Mouse (Mus musculus) ES-E14 (cell line): Measurements from ENCODE around the gene Rubcnl. TPM values are rescaled to one million over a fixed set of nuclear protein-coding genes. Genes with fewer than 3 reads are reported as not detected.

Source experiments
- DNase-seq: peaks from one replicate; pipeline ENCODE4 v3.0.0-alpha.2; 2013; ENCODE audit warnings: low read depth, low spot score
- H3K27ac ChIP-seq: 2 replicates; pipeline ENCODE4 v1.5.1; 2012; ENCODE audit warnings: low read depth, mild to moderate bottlenecking, low read length, moderate library complexity, mixed read lengths; ENCODE audit not compliant: poor library complexity, insufficient read depth, severe bottlenecking
- H3K36me3 ChIP-seq: 2 replicates; pipeline ENCODE4 v1.6.1; 2012; ENCODE audit warnings: mild to moderate bottlenecking, low read length, moderate library complexity, mixed read lengths; ENCODE audit not compliant: control insufficient read depth, poor library complexity, insufficient read depth, severe bottlenecking
- H3K4me1 ChIP-seq, 2 experiments: fragments of 150-350 bp in 1 of 2; sonication (generic) in 1 of 2; 2 replicates each; pipeline ENCODE4 v1.6.1; 2012; ENCODE audit warnings: low read length in 2 of 2, mild to moderate bottlenecking in 1 of 2, mixed read lengths in 1 of 2; ENCODE audit not compliant: control insufficient read depth in 2 of 2, insufficient read depth in 2 of 2, poor library complexity in 1 of 2
- H3K4me3 ChIP-seq, 2 experiments: fragments of 150-350 bp in 1 of 2; sonication (generic) in 1 of 2; 2 replicates each; pipeline ENCODE4 v1.5.1; 2012; ENCODE audit warnings: low read length in 2 of 2, low read depth in 1 of 2, mild to moderate bottlenecking in 1 of 2, mixed read lengths in 1 of 2; ENCODE audit not compliant: insufficient read depth in 1 of 2, poor library complexity in 1 of 2, severe bottlenecking in 1 of 2
- H3K9ac ChIP-seq: 2 replicates; pipeline ENCODE4 v1.6.1; 2012; ENCODE audit warnings: low read depth, mild to moderate bottlenecking, low read length, mixed read lengths; ENCODE audit not compliant: poor library complexity, insufficient read depth, severe bottlenecking
- H3K9me3 ChIP-seq: fragments of 150-350 bp; sonication (generic); 2 replicates; pipeline ENCODE4 v1.6.1; 2012; ENCODE audit warnings: low read depth, mild to moderate bottlenecking, low read length; ENCODE audit not compliant: control insufficient read depth, insufficient read depth
- CHD2 ChIP-seq: IDR thresholded peaks from 2 replicates; pipeline ENCODE4 v1.6.1; 2014; ENCODE audit warnings: mild to moderate bottlenecking, low read depth, low read length, inconsistent platforms
- HCFC1 ChIP-seq: IDR thresholded peaks from 2 replicates; pipeline ENCODE4 v1.6.1; 2012; ENCODE audit warnings: low read length, inconsistent platforms, borderline replicate concordance; ENCODE audit not compliant: insufficient read depth
- MAFK ChIP-seq: IDR thresholded peaks from 2 replicates; pipeline ENCODE4 v1.6.1; 2014; ENCODE audit warnings: mild to moderate bottlenecking, low read depth, low read length, inconsistent platforms; ENCODE audit not compliant: insufficient read depth
- ZC3H11A ChIP-seq: IDR thresholded peaks from 2 replicates; pipeline ENCODE4 v1.6.1; 2012; ENCODE audit warnings: low read depth, mild to moderate bottlenecking, inconsistent platforms, low read length, borderline replicate concordance
- ZNF384 ChIP-seq: IDR thresholded peaks from 2 replicates; pipeline ENCODE4 v1.6.1; 2012; ENCODE audit warnings: low read depth, low read length, inconsistent platforms
- in situ Hi-C, 2 experiments: fragments of 600-800 bp; cut with MboI; formaldehyde crosslinking; loops; one replicate each; pipeline ENCODE4 v1.15.1; 2025; ENCODE audit warnings: low sequenced_read_pairs in 2 of 2, inconsistent platforms in 1 of 2; ENCODE audit not compliant: unreplicated experiment in 2 of 2
- total RNA-seq: library from RNA; depleted of rRNA; stranded (reverse); fragments of 300-350 nt; gene quantifications from 2 replicates; pipeline ENCODE4 v1.2.3, GENCODE M21; 2012

Rubcnl gene
- total RNA-seq, 1 experiment: 0.09 TPM

- no peak for DNase-seq
- H3K27ac ChIP-seq: no peak overlapping the region
- H3K9ac ChIP-seq: no peak overlapping the region
- no peak overlapping the region for H3K4me3 ChIP-seq
- H3K36me3 ChIP-seq: no peaks in the 10 kb centered on the region
- in situ Hi-C loops: no loop called here
- no peaks in the 10 kb centered on the region for H3K9me3 ChIP-seq
- H3K4me1 ChIP-seq: no peaks in the 10 kb centered on the region
- TF ChIP-seq MAFK (no peak), CHD2 (no peak), HCFC1 (no peak), ZC3H11A (no peak), ZNF384 (no peak)
These were observed 6.7 kb downstream of the Rubcnl start for GRCm38 (mm10) chr14:75022522-75022921.

DNA sequence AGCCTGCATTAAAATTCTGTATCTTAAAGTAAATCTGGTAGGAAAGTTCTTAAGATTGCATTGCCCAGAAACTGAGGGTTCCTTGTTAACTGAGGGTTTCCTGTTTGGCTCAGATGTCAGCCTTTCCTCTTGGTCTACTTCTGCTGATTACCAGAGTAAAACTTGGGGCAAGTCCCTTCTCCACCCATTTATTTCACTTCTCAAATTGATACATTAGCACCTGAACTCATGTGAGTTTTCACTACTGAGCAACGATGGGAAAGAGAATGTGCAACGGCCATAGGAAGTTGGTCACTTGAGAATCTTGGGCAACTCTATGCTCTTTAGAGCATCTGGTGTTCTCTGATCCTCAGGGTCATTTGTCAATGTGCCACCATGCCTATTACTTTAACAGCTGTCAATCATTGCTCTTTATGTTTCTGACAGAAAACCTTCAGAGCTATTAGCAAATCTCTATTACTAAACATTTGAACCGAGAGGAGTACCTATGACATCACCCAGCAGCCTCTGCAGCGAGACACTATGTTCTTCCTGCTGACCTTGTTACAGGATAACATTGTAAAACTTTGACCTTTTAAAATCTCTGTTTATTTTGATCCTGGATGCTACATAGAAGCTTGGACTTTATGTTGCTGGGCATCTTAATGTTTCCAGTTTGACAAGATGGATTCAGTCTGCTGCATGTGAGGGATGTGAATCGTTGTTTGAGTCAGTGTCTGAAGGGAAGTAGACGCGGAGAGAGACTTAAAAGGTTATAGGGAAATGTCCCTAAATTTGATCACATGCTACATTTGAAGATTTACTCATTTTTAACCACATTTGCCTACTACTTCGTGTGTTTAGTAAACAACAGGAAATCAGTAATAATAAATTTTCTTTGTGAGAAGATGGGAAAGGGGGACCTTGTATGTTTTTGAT, 9.2 kb downstream of the Rubcnl start:
- Histone ChIP-seq H3K9ac (no peak overlapping the region), H3K36me3 (no peaks in the 10 kb centered on the region), H3K9me3 (no peaks in the 10 kb centered on the region), H3K4me1 (no peaks in the 10 kb centered on the region), H3K4me3 (no peak overlapping the region), H3K27ac (no peak overlapping the region)
- no peak for TF ChIP-seq MAFK
- TF ChIP-seq ZC3H11A: no peak
- TF ChIP-seq CHD2: no peak
- no peak for TF ChIP-seq ZNF384
- TF ChIP-seq HCFC1: no peak
- DNase-seq: no peak
- in situ Hi-C loops: no loop called here

GRCm38 (mm10) chr14:75030764-75031163, 14.9 kb downstream of the Rubcnl start:
- Histone ChIP-seq H3K27ac (no peak overlapping the region), H3K4me1 (no peaks in the 10 kb centered on the region), H3K9me3 (no peaks in the 10 kb centered on the region), H3K9ac (no peak overlapping the region), H3K4me3 (no peak overlapping the region), H3K36me3 (no peaks in the 10 kb centered on the region)
- in situ Hi-C loops: no loop called here
- TF ChIP-seq HCFC1 (no peak), ZC3H11A (no peak), MAFK (no peak), ZNF384 (no peak), CHD2 (no peak)
- DNase-seq: no peak

DNA sequence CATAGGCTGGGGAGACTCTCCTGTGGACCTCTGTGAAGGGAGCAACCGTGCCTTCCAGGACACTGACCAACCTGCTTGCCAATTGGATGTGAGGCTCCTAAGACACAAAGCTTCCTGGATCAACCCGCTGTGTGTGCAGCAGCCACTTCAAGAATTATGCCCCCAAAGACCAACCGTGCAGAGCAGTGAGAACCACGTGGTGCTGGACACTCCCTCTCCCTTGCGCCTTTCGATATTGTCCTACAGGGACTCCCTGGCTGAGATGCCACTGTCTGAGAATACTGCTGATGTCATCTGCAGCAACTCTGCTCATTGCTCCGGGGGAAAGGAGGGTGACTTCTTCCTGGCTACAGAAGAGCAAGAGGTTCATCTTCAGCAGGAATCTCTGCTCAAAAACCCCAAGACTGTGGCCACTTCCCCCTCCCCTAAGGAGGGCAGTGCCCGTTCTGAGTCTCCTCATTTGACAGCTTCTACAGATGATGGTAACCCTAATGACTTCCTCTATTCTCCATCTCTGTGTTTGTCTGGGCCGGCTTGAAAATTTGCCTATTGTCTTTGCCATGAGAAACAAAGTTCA, 16.3 kb downstream of the Rubcnl start:
- Histone ChIP-seq H3K9me3 (no peaks in the 10 kb centered on the region), H3K9ac (no peak overlapping the region), H3K27ac (no peak overlapping the region), H3K4me1 (no peaks in the 10 kb centered on the region), H3K4me3 (no peak overlapping the region), H3K36me3 (no peaks in the 10 kb centered on the region)
- TF ChIP-seq CHD2 (no peak), ZC3H11A (no peak), MAFK (no peak), ZNF384 (no peak), HCFC1 (no peak)
- in situ Hi-C loops: no loop called here
- DNase-seq: no peak
